Mouse (Mus musculus): ENCODE results near the gene Abhd17a.

DNA sequence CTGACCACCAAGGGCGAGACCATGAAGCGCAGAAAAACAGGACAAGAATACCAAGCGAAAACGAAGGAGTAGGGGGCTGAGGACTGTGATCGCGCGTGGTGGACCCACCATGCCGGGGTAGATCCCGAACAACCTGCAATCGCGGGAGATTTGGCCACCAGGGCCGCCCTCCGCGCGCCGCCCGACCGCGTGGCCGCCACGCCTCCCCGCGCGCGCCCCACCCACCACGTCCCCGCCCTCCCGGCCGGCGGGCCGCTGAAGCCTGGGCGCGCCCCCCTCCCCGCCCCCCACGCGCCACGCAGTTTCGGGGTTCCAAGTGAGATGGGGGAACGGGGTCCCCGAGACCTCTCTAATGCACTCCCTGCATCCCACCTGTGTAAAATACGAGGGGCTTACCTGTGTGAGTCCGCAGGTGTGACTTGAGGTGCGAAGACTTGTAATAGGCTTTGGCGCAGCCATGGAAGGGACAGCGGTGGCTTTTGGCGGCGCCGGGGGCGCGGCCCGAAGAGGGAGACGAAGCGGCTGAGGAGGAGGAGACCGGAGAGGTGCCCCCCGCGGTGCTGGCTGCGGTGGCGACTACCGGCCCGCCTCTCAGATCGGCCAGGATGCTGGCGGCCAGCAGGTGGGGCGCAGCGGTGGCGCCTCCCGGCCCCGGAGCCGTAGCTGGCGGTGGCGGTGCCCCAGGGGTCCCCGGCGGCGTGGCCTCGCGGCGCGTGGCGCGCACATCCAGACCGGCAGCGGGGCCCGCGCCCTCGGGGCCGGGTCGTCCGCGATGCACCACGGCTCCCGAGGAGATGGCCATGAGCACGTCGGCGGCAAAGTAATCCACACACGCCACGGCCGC is 13.6 kb downstream of the Abhd17a start:
- TF ChIP-seq EP300 (IDR thresholded peaks at IDR 0.05; ENCODE audit: low read depth) (no peak), CTCF (IDR thresholded peaks at IDR 0.05; ENCODE audit: low read depth) (0 out of 2 replicates have a peak, but pooled peaks have one; percentile 10)

Data from liver, postnatal 0 days (tissue).